Mouse (Mus musculus) stomach, embryonic 16.5 days (tissue): ENCODE results near the gene Llgl1. TPM values are rescaled to one million over a fixed set of nuclear protein-coding genes. Genes with fewer than 3 reads are reported as not detected.

Experiments
- ATAC-seq: fragments of 200-750 bp; cut with Nextera tagmentation; 2 replicates; pipeline ENCODE4 v1.8.0; 2017; ENCODE audit warnings: moderate number of reproducible peaks, moderate TSS enrichment; ENCODE audit not compliant: insufficient read depth, low FRiP score
- H3K27ac ChIP-seq: fragments of 300-500 bp; sonication (generic); 2 replicates; pipeline ENCODE4 v1.5.1; 2014; ENCODE audit warnings: low read length
- H3K27me3 ChIP-seq: fragments of 300-500 bp; sonication (generic); 2 replicates; pipeline ENCODE4 v1.6.1; 2014; ENCODE audit warnings: low read length, control low read depth, mixed read lengths; ENCODE audit not compliant: control insufficient read depth, insufficient read depth
- H3K36me3 ChIP-seq: fragments of 300-500 bp; sonication (generic); 2 replicates; pipeline ENCODE4 v1.6.1; 2014; ENCODE audit warnings: low read length; ENCODE audit not compliant: control insufficient read depth, insufficient read depth
- H3K4me1 ChIP-seq: fragments of 300-500 bp; sonication (generic); 2 replicates; pipeline ENCODE4 v1.6.1; 2014; ENCODE audit warnings: low read length, control low read depth, mixed read lengths; ENCODE audit not compliant: control insufficient read depth, insufficient read depth
- H3K4me2 ChIP-seq: fragments of 300-500 bp; sonication (generic); 2 replicates; pipeline ENCODE4 v1.6.1; 2014; ENCODE audit warnings: low read depth, low read length, mixed read lengths
- H3K4me3 ChIP-seq: fragments of 300-500 bp; sonication (generic); replicated peaks from 2 replicates; pipeline ENCODE4 v1.5.1; 2014; ENCODE audit warnings: mild to moderate bottlenecking, low read length
- H3K9ac ChIP-seq: fragments of 300-500 bp; sonication (generic); 2 replicates; pipeline ENCODE4 v1.6.1; 2014; ENCODE audit warnings: low read length
- H3K9me3 ChIP-seq: fragments of 300-500 bp; sonication (generic); replicated peaks from 2 replicates; pipeline ENCODE4 v1.6.1; 2016; ENCODE audit warnings: low read length, control low read depth; ENCODE audit not compliant: control insufficient read depth
- WGBS: fragments of 180-500 bp; shearing (Covaris S2); extraction: QIAGEN DNeasy Blood & Tissue Kit; methylation state at CpG from one replicate; pipeline ENCODE4 v1.1.7; 2014; 5-methylcytosine and 5-hydroxymethylcytosine counted together
- polyA plus RNA-seq: library from polyadenylated mRNA; unstranded; fragments of >200 nt; fragmentation: Nextera tagmentation; extraction: Ambion mirVana; gene quantifications from 2 replicates; pipeline ENCODE4 v1.2.1, GENCODE M21; 2015

Llgl1 gene
- polyA plus RNA-seq: 43.2 and 46.7 TPM in 2 replicates

GRCm38 (mm10) chr11:60699524-60700075 lies at the start of gene Llgl1:
Gene Llgl1 (plus strand): TSS chr11:60699723.
- peak within 1 kb of the TSS; percentile 89 for H3K4me2 ChIP-seq
- no peaks in the 10 kb centered on the region for H3K27me3 ChIP-seq
- peak; percentile 90 for ATAC-seq
- H3K9ac ChIP-seq: peak within 1 kb of the TSS; percentile 96
- H3K9me3 ChIP-seq: no peaks in the 10 kb centered on the region
- WGBS: under 1% methylated on average over 60 of the region's 73 CpGs
- peaks cover 17% of the 10 kb centered on the region for H3K4me1 ChIP-seq
- peak within 1 kb of the TSS; percentile 76 for H3K27ac ChIP-seq
- peak within 1 kb of the TSS; percentile 91 for H3K4me3 ChIP-seq
- no peaks in the 10 kb centered on the region for H3K36me3 ChIP-seq

- Histone ChIP-seq H3K4me2 (no peak overlapping the region), H3K36me3 (no peaks in the 10 kb centered on the region), H3K27ac (no peak overlapping the region), H3K9me3 (no peaks in the 10 kb centered on the region), H3K4me1 (peaks cover 16% of the 10 kb centered on the region), H3K4me3 (no peak overlapping the region), H3K9ac (no peak overlapping the region), H3K27me3 (no peaks in the 10 kb centered on the region)
- ATAC-seq: no peak
- 74% methylated on average over 1 of the region's 1 CpGs for WGBS
Observed at GRCm38 (mm10) chr11:60696165-60696564, 3.4 kb upstream of the Llgl1 start.

GRCm38 (mm10) chr11:60697561-60697960 lies 2.0 kb upstream of the Llgl1 start:
- Histone ChIP-seq H3K9ac (no peak overlapping the region), H3K27ac (no peak overlapping the region), H3K4me3 (no peak overlapping the region), H3K27me3 (no peaks in the 10 kb centered on the region), H3K36me3 (no peaks in the 10 kb centered on the region), H3K9me3 (no peaks in the 10 kb centered on the region), H3K4me1 (peaks cover 17% of the 10 kb centered on the region), H3K4me2 (no peak overlapping the region)
- ATAC-seq: no peak
- 65% methylated on average over 2 of the region's 2 CpGs for WGBS

GRCm38 (mm10) chr11:60698806-60699523 lies 558 bp upstream of the Llgl1 start:
- H3K4me2 ChIP-seq: peak overlapping the region; percentile 60
- H3K27ac ChIP-seq: peak overlapping the region; percentile 76
- no peaks in the 10 kb centered on the region for H3K9me3 ChIP-seq
- H3K36me3 ChIP-seq: no peaks in the 10 kb centered on the region
- H3K27me3 ChIP-seq: no peaks in the 10 kb centered on the region
- ATAC-seq: peak; percentile 47
- peak overlapping the region; percentile 91 for H3K4me3 ChIP-seq
- H3K4me1 ChIP-seq: peaks cover 17% of the 10 kb centered on the region
- H3K9ac ChIP-seq: peak overlapping the region; percentile 96
- 4% methylated on average over 22 of the region's 22 CpGs for WGBS

- Histone ChIP-seq H3K9ac (peak overlapping the region; percentile 96), H3K36me3 (no peaks in the 10 kb centered on the region), H3K4me2 (peak overlapping the region; percentile 89), H3K27me3 (no peaks in the 10 kb centered on the region), H3K4me1 (peaks cover 17% of the 10 kb centered on the region), H3K9me3 (no peaks in the 10 kb centered on the region), H3K4me3 (peak overlapping the region; percentile 91), H3K27ac (no peak overlapping the region)
- 23% methylated on average over 12 of the region's 12 CpGs for WGBS
- ATAC-seq: no peak
Observed at GRCm38 (mm10) chr11:60700320-60701185, 1.0 kb downstream of the Llgl1 start.

- no peak for ATAC-seq
- Histone ChIP-seq H3K9ac (no peak overlapping the region), H3K9me3 (no peaks in the 10 kb centered on the region), H3K27me3 (no peaks in the 10 kb centered on the region), H3K4me1 (peaks cover 17% of the 10 kb centered on the region), H3K4me3 (no peak overlapping the region), H3K4me2 (no peak overlapping the region), H3K27ac (no peak overlapping the region), H3K36me3 (no peaks in the 10 kb centered on the region; the same call in 1 of the 2 replicates)
- WGBS: 50% methylated on average over 4 of the region's 4 CpGs
Observed at GRCm38 (mm10) chr11:60701611-60702010, 2.1 kb downstream of the Llgl1 start.

- no peak for ATAC-seq
- 58% methylated on average over 4 of the region's 4 CpGs for WGBS
Observed at GRCm38 (mm10) chr11:60703131-60703530, 3.6 kb downstream of the Llgl1 start.

GRCm38 (mm10) chr11:60704023-60704880 lies 4.7 kb downstream of the Llgl1 start:
- ATAC-seq: no peak
- H3K36me3 ChIP-seq: peaks cover 13% of the 10 kb centered on the region
- no peak overlapping the region for H3K4me3 ChIP-seq
- peaks cover 16% of the 10 kb centered on the region for H3K4me1 ChIP-seq
- WGBS: 94% methylated on average over 19 of the region's 19 CpGs
- H3K9me3 ChIP-seq: no peaks in the 10 kb centered on the region
- no peak overlapping the region for H3K4me2 ChIP-seq
- H3K27me3 ChIP-seq: no peaks in the 10 kb centered on the region
- H3K27ac ChIP-seq: no peak overlapping the region
- H3K9ac ChIP-seq: no peak overlapping the region

More at GRCm38 (mm10) chr11:60703131-60703530, 3.6 kb downstream of the Llgl1 start:
- Histone ChIP-seq H3K9me3 (no peaks in the 10 kb centered on the region), H3K27ac (no peak overlapping the region), H3K4me3 (no peak overlapping the region), H3K4me2 (no peak overlapping the region), H3K36me3 (peaks cover 3% of the 10 kb centered on the region), H3K4me1 (peaks cover 22% of the 10 kb centered on the region), H3K27me3 (no peaks in the 10 kb centered on the region), H3K9ac (no peak overlapping the region)
